Mouse (Mus musculus) hindbrain, embryonic 11.5 days (tissue): ENCODE data around the gene Fgfbp3. TPM values are rescaled to one million over a fixed set of nuclear protein-coding genes. Genes with fewer than 3 reads are reported as not detected.
"Not testable (repeated sequence)": the region's sequence is repeated elsewhere in the genome, so short reads cannot be mapped to it uniquely, and the experiment has no call there.

ENCODE experiments used
- ATAC-seq: fragments of 200-750 bp; cut with Nextera tagmentation; 2 replicates; pipeline ENCODE4 v1.8.0; 2017; ENCODE audit warnings: mild to moderate bottlenecking, moderate TSS enrichment, moderate library complexity; ENCODE audit not compliant: low FRiP score
- DNase-seq: peaks from one replicate; pipeline ENCODE4 v3.0.0-alpha.2; 2015; ENCODE audit warnings: low spot score
- H3K27ac ChIP-seq: fragments of 300-500 bp; sonication (generic); 2 replicates; pipeline ENCODE4 v1.5.1; 2014; ENCODE audit warnings: mild to moderate bottlenecking, low read depth, low read length
- H3K27me3 ChIP-seq: fragments of 300-500 bp; sonication (generic); 2 replicates; pipeline ENCODE4 v1.6.1; 2014; ENCODE audit warnings: mild to moderate bottlenecking, low read length, moderate library complexity, mixed read lengths; ENCODE audit not compliant: control insufficient read depth, insufficient read depth
- H3K36me3 ChIP-seq: fragments of 300-500 bp; sonication (generic); 2 replicates; pipeline ENCODE4 v1.6.1; 2014; ENCODE audit warnings: mild to moderate bottlenecking, low read length, moderate library complexity, mixed read lengths; ENCODE audit not compliant: control insufficient read depth, insufficient read depth
- H3K4me1 ChIP-seq: fragments of 300-500 bp; sonication (generic); replicated peaks from 2 replicates; pipeline ENCODE4 v1.6.1; 2014; ENCODE audit warnings: low read length, mixed read lengths; ENCODE audit not compliant: control insufficient read depth, insufficient read depth
- H3K4me2 ChIP-seq: fragments of 300-500 bp; sonication (generic); replicated peaks from 2 replicates; pipeline ENCODE4 v1.6.1; 2014; ENCODE audit warnings: mild to moderate bottlenecking, low read depth, low read length
- H3K4me3 ChIP-seq: fragments of 300-500 bp; sonication (generic); 2 replicates; pipeline ENCODE4 v1.5.1; 2014; ENCODE audit warnings: low read depth, low read length
- H3K9ac ChIP-seq: fragments of 300-500 bp; sonication (generic); 2 replicates; pipeline ENCODE4 v1.6.1; 2014; ENCODE audit warnings: low read depth, low read length
- H3K9me3 ChIP-seq: fragments of 300-500 bp; sonication (generic); 2 replicates; pipeline ENCODE4 v1.6.1; 2016; ENCODE audit warnings: low read length; ENCODE audit not compliant: control insufficient read depth
- WGBS: fragments of 180-500 bp; shearing (Covaris S2); extraction: QIAGEN DNeasy Blood & Tissue Kit; methylation state at CpG from one replicate; pipeline ENCODE4 v1.1.7; 2014; 5-methylcytosine and 5-hydroxymethylcytosine counted together
- polyA plus RNA-seq: library from polyadenylated mRNA; unstranded; fragments of >200 nt; fragmentation: Nextera tagmentation; extraction: Ambion mirVana; gene quantifications from 2 replicates; pipeline ENCODE4 v1.2.1, GENCODE M21; 2014

Gene Fgfbp3
- polyA plus RNA-seq: 28.3 and 33.0 TPM in 2 replicates

GRCm38 (mm10) chr19:36919466-36919865 is at the start of gene Fgfbp3:
Gene Fgfbp3 (minus strand): TSS chr19:36919615.
- 7% methylated on average over 12 of the region's 12 CpGs for WGBS
- H3K27ac ChIP-seq: peak within 1 kb of the TSS; percentile 91
- no peaks in the 10 kb centered on the region for H3K4me1 ChIP-seq
- ATAC-seq (peak; percentile 54), DNase-seq (peak; percentile 49)
- H3K9me3 ChIP-seq: no peaks in the 10 kb centered on the region
- peak within 1 kb of the TSS; percentile 94 for H3K9ac ChIP-seq
- no peaks in the 10 kb centered on the region for H3K27me3 ChIP-seq
- peak within 1 kb of the TSS; percentile 88 for H3K4me3 ChIP-seq
- H3K36me3 ChIP-seq: no peaks in the 10 kb centered on the region
- peak within 1 kb of the TSS; percentile 63 for H3K4me2 ChIP-seq

- H3K4me2 ChIP-seq, H3K27ac ChIP-seq, H3K27me3 ChIP-seq, DNase-seq, ATAC-seq, H3K9ac ChIP-seq, H3K9me3 ChIP-seq, H3K4me1 ChIP-seq, H3K36me3 ChIP-seq, H3K4me3 ChIP-seq: not testable (repeated sequence)
- 77% methylated on average over 6 of the region's 6 CpGs for WGBS
Observed at GRCm38 (mm10) chr19:36962544-36963260, 43.3 kb upstream of the Fgfbp3 start.

GRCm38 (mm10) chr19:36961320-36961719 is 41.9 kb upstream of the Fgfbp3 start:
- Histone ChIP-seq H3K9ac (no peak overlapping the region), H3K4me1 (no peaks in the 10 kb centered on the region), H3K27me3 (no peaks in the 10 kb centered on the region), H3K4me3 (no peak overlapping the region), H3K27ac (no peak overlapping the region), H3K9me3 (no peaks in the 10 kb centered on the region), H3K36me3 (0 out of 2 replicates have a peak, but pooled peaks cover 4% of the 10 kb centered on the region), H3K4me2 (no peak overlapping the region)
- WGBS: 100% methylated on average over 1 of the region's 1 CpGs
- DNase-seq (no peak), ATAC-seq (no peak)

GRCm38 (mm10) chr19:36958331-36958730 is 38.9 kb upstream of the Fgfbp3 start:
- Histone ChIP-seq H3K4me2 (no peak overlapping the region), H3K9ac (no peak overlapping the region), H3K36me3 (0 out of 2 replicates have a peak, but pooled peaks cover 2% of the 10 kb centered on the region), H3K4me3 (no peak overlapping the region), H3K27me3 (no peaks in the 10 kb centered on the region), H3K27ac (no peak overlapping the region), H3K9me3 (no peaks in the 10 kb centered on the region), H3K4me1 (no peaks in the 10 kb centered on the region)
- no peak for ATAC-seq
- DNase-seq: no peak
- 84% methylated on average over 4 of the region's 4 CpGs for WGBS

- H3K27me3 ChIP-seq: no peaks in the 10 kb centered on the region
- no peaks in the 10 kb centered on the region for H3K4me1 ChIP-seq
- 83% methylated on average over 4 of the region's 4 CpGs for WGBS
- H3K9ac ChIP-seq: no peak overlapping the region
- H3K9me3 ChIP-seq: no peaks in the 10 kb centered on the region
- H3K4me2 ChIP-seq: no peak overlapping the region
- DNase-seq (no peak), ATAC-seq (no peak)
- no peak overlapping the region for H3K4me3 ChIP-seq
- H3K27ac ChIP-seq: no peak overlapping the region
- no peaks in the 10 kb centered on the region for H3K36me3 ChIP-seq
Observed at GRCm38 (mm10) chr19:36953637-36954206, 34.3 kb upstream of the Fgfbp3 start.

GRCm38 (mm10) chr19:36940064-36940463 is 20.6 kb upstream of the Fgfbp3 start:
- no peak for ATAC-seq
- Histone ChIP-seq H3K9ac (no peak overlapping the region), H3K27me3 (no peaks in the 10 kb centered on the region), H3K4me2 (no peak overlapping the region), H3K4me3 (no peak overlapping the region), H3K4me1 (no peaks in the 10 kb centered on the region), H3K36me3 (no peaks in the 10 kb centered on the region), H3K9me3 (no peaks in the 10 kb centered on the region), H3K27ac (no peak overlapping the region)
- 96% methylated on average over 1 of the region's 1 CpGs for WGBS
- DNase-seq: no peak

GRCm38 (mm10) chr19:36938008-36938407 is 18.6 kb upstream of the Fgfbp3 start:
- Histone ChIP-seq H3K4me1 (no peaks in the 10 kb centered on the region), H3K4me3 (no peak overlapping the region), H3K36me3 (no peaks in the 10 kb centered on the region), H3K4me2 (no peak overlapping the region), H3K9me3 (no peaks in the 10 kb centered on the region), H3K27ac (no peak overlapping the region), H3K27me3 (no peaks in the 10 kb centered on the region), H3K9ac (no peak overlapping the region)
- DNase-seq: no peak
- no peak for ATAC-seq

GRCm38 (mm10) chr19:36936285-36936684 is 16.9 kb upstream of the Fgfbp3 start:
- Histone ChIP-seq H3K27ac (no peak overlapping the region), H3K9ac (no peak overlapping the region), H3K4me2 (no peak overlapping the region), H3K4me3 (no peak overlapping the region), H3K36me3 (no peaks in the 10 kb centered on the region), H3K4me1 (no peaks in the 10 kb centered on the region), H3K27me3 (no peaks in the 10 kb centered on the region), H3K9me3 (no peaks in the 10 kb centered on the region)
- no peak for DNase-seq
- no peak for ATAC-seq
- WGBS: 92% methylated on average over 4 of the region's 4 CpGs

GRCm38 (mm10) chr19:36932613-36933012 is 13.2 kb upstream of the Fgfbp3 start:
- WGBS: 98% methylated on average over 2 of the region's 2 CpGs
- Histone ChIP-seq H3K27me3 (no peaks in the 10 kb centered on the region), H3K9ac (no peak overlapping the region), H3K4me3 (no peak overlapping the region), H3K36me3 (no peaks in the 10 kb centered on the region), H3K9me3 (no peaks in the 10 kb centered on the region), H3K4me1 (no peaks in the 10 kb centered on the region), H3K4me2 (no peak overlapping the region), H3K27ac (no peak overlapping the region)
- no peak for ATAC-seq
- DNase-seq: no peak
